Mouse (Mus musculus): ENCODE measurements around the gene Pitpnm3.

- TF ChIP-seq CTCF (IDR thresholded peaks at IDR 0.05; ENCODE audit: low read depth, low read length) (no peak), POLR2A (IDR thresholded peaks at IDR 0.05; ENCODE audit: extremely low read depth, insufficient read depth, low read length) (no peak)
Observed at GRCm38 (mm10) chr11:72065103-72065502, 70.5 kb downstream of the Pitpnm3 start.
